Mouse (Mus musculus) left cerebral cortex, adult 8-10 months (tissue): ENCODE results near the gene Gstm6. TPM values are rescaled to one million over a fixed set of nuclear protein-coding genes. Genes with fewer than 3 reads are reported as not detected.
"Not testable (repeated sequence)": the region's sequence is repeated elsewhere in the genome, so short reads cannot be mapped to it uniquely, and the experiment has no call there.

Experiments used
- DNase-seq, 2 experiments: peaks; one replicate each; pipeline ENCODE4 v3.0.0; 2022; ENCODE audit warnings: low spot score in 2 of 2
- total RNA-seq, 4 experiments: library from RNA; stranded (reverse); gene quantifications; 2 replicates each; pipeline ENCODE4 v1.2.4; 2022

Gene Gstm6
- total RNA-seq, 4 experiments from 2014 or later: 6.2 to 8.4 (median 7.2) TPM

- no peak for DNase-seq
These were observed 48.3 kb downstream of the Gstm6 start for GRCm38 (mm10) chr3:107895194-107895719.

GRCm38 (mm10) chr3:107889236-107889635 is 54.3 kb downstream of the Gstm6 start:
- not testable (repeated sequence) for DNase-seq

Other genes starting within 250 kb of the Gstm6 start
- gene Ahcyl1, start 247.2 kb downstream of the Gstm6 start, total RNA-seq: 100 to 1,000 TPM; 308 to 354 (median 335) TPM
- 10 to 100 TPM; 18.6 to 34.2 (median 26.6) TPM for gene Csf1, start 183.3 kb downstream of the Gstm6 start, total RNA-seq
- not detected for gene Eps8l3, start 66.5 kb downstream of the Gstm6 start, total RNA-seq
- gene Gstm5, start 47.9 kb downstream of the Gstm6 start, total RNA-seq: 100 to 1,000 TPM; 212 to 271 (median 244) TPM
- gene Gstm7, start 11.9 kb downstream of the Gstm6 start, total RNA-seq: 100 to 1,000 TPM in 3 of 4 experiments, 10 to 100 TPM in 1; 88.2 to 109 (median 101) TPM
- not detected for gene Gstm3, start 25.5 kb upstream of the Gstm6 start, total RNA-seq
- 1 to 10 TPM; 3.6 to 6.5 (median 5.5) TPM for gene Gstm2, start 42.7 kb upstream of the Gstm6 start, total RNA-seq
- 100 to 1,000 TPM; 275 to 318 (median 312) TPM for gene Gstm1, start 74.2 kb upstream of the Gstm6 start, total RNA-seq
- gene Gstm4, start 101.1 kb upstream of the Gstm6 start, total RNA-seq: 10 to 100 TPM in 3 of 4 experiments, 1 to 10 TPM in 1; 10.0 to 12.6 (median 11.2) TPM
- 10 to 100 TPM; 56.4 to 61.4 (median 58.1) TPM for gene Ampd2, start 142.9 kb upstream of the Gstm6 start, total RNA-seq
- gene Gnat2, start 149.0 kb upstream of the Gstm6 start, total RNA-seq: under 1 TPM in 2 of 4 experiments, not detected in 2; 0.21 to 0.46 TPM
- gene Gnai3, start 202.4 kb upstream of the Gstm6 start, total RNA-seq: 10 to 100 TPM; 25.0 to 28.1 (median 25.9) TPM
- gene Gpr61, start 211.1 kb upstream of the Gstm6 start, total RNA-seq: 10 to 100 TPM; 15.0 to 20.1 (median 18.2) TPM
- gene Amigo1, start 242.6 kb upstream of the Gstm6 start, total RNA-seq: 10 to 100 TPM; 68.5 to 81.5 (median 72.9) TPM